Mouse (Mus musculus) hindbrain, embryonic 15.5 days (tissue): ENCODE data around the gene Dpf3. TPM values are rescaled to one million over a fixed set of nuclear protein-coding genes. Genes with fewer than 3 reads are reported as not detected.

Source experiments
- ATAC-seq: fragments of 200-750 bp; cut with Nextera tagmentation; 2 replicates; pipeline ENCODE4 v1.8.0; 2017; ENCODE audit warnings: low read depth, moderate number of reproducible peaks, moderate TSS enrichment; ENCODE audit not compliant: low FRiP score
- H3K27ac ChIP-seq: fragments of 300-500 bp; sonication (generic); replicated peaks from 2 replicates; pipeline ENCODE4 v1.5.1; 2015; ENCODE audit warnings: mild to moderate bottlenecking, inconsistent platforms
- H3K27me3 ChIP-seq: fragments of 300-500 bp; sonication (generic); 2 replicates; pipeline ENCODE4 v1.6.1; 2015; ENCODE audit warnings: control low read depth, inconsistent platforms
- H3K36me3 ChIP-seq: fragments of 300-500 bp; sonication (generic); 2 replicates; pipeline ENCODE4 v1.6.1; 2015; ENCODE audit warnings: control low read depth, inconsistent platforms
- H3K4me1 ChIP-seq: fragments of 300-500 bp; sonication (generic); replicated peaks from 2 replicates; pipeline ENCODE4 v1.6.1; 2015; ENCODE audit warnings: control low read depth, inconsistent platforms
- H3K4me2 ChIP-seq: fragments of 300-500 bp; sonication (generic); 2 replicates; pipeline ENCODE4 v1.6.1; 2015; ENCODE audit warnings: moderate library complexity, mild to moderate bottlenecking, inconsistent platforms
- H3K4me3 ChIP-seq: fragments of 300-500 bp; sonication (generic); 2 replicates; pipeline ENCODE4 v1.5.1; 2015; ENCODE audit warnings: mild to moderate bottlenecking, inconsistent platforms
- H3K9ac ChIP-seq: fragments of 300-500 bp; sonication (generic); 2 replicates; pipeline ENCODE4 v1.6.1; 2015; ENCODE audit warnings: inconsistent platforms
- H3K9me3 ChIP-seq: fragments of 300-500 bp; sonication (generic); 2 replicates; pipeline ENCODE4 v1.6.1; 2016; ENCODE audit warnings: control low read depth, inconsistent platforms
- WGBS: fragments of 180-500 bp; shearing (Covaris S2); methylation state at CpG from one replicate; pipeline ENCODE4 v1.1.7; 2015; 5-methylcytosine and 5-hydroxymethylcytosine counted together
- polyA plus RNA-seq: library from polyadenylated mRNA; unstranded; fragments of >200 nt; fragmentation: Nextera tagmentation; extraction: Ambion mirVana; gene quantifications from 2 replicates; pipeline ENCODE4 v1.2.1, GENCODE M21; 2015

The Dpf3 gene
- polyA plus RNA-seq, 1 experiment from 2014 or later = 22.7 TPM

DNA sequence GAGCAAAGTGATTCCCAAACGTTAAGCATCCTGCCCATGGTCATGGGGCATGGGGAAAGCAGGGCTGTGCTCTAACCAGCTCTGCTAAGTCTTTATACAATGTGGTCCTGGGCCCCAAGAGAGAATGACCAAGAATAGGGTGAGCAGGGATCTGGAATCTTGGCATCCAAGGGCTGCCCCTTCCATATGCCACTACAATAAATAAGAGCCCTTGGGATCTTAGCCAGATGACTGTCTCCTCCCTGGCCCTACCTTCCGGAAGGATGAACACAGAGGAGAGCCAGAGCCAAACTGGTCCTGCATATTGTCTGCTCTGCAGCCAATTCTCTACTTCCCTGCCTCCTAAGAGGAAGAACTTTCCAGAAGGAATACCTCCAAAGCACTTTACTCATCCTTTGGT is 238.9 kb downstream of the Dpf3 start:
- ATAC-seq = no peak
- Histone ChIP-seq H3K27me3 (no peaks in the 10 kb centered on the region), H3K4me3 (no peak overlapping the region), H3K9me3 (no peaks in the 10 kb centered on the region), H3K4me1 (no peaks in the 10 kb centered on the region), H3K27ac (no peak overlapping the region), H3K36me3 (no peaks in the 10 kb centered on the region), H3K4me2 (no peak overlapping the region), H3K9ac (no peak overlapping the region)
- WGBS = 65% methylated on average over 2 of the region's 2 CpGs

DNA sequence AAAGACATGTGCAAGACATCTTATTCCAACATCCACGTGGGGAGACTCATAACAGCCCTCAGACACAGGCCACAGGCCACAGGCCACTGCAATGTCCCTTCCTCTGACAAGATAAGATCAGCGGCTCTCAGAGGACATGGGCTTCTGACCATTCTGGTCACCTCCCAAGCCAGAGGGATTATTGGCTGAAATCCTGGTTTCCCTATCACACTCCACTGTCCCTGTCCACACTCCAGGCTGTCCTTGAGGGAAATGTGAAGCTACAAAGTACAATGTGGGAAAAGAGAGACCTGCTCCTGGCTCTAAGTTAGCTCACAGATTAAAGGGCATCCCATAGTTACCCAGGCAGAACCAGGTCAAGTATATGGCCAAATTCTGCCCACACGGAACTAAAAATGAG is 239.8 kb downstream of the Dpf3 start:
- Histone ChIP-seq H3K36me3 (no peaks in the 10 kb centered on the region), H3K9ac (no peak overlapping the region), H3K27ac (0 out of 2 replicates have a peak overlapping the region, but pooled peaks have one; percentile 15), H3K4me2 (no peak overlapping the region), H3K9me3 (no peaks in the 10 kb centered on the region), H3K4me1 (no peaks in the 10 kb centered on the region), H3K27me3 (no peaks in the 10 kb centered on the region), H3K4me3 (no peak overlapping the region)
- WGBS = 81% methylated on average over 3 of the region's 3 CpGs
- no peak for ATAC-seq

DNA sequence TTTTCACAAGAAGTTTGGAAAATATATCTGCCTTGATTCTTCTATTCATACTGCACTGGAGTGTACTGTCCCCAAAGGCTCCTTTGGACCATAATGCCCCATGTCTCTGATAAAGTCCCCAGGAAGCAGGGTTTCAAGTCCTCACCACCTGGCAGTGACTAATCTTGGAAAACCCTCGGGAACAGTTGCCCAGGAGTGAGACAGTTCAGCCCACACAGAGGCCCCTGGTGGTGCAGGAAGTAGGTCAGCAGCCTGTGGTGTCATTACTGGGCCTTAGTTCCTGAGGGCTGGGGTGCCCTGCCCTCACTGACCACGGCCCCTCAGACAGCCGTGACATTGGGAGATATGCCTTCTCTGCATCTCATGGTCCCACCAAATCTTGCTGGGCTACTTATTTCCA is 246.5 kb downstream of the Dpf3 start:
- H3K27ac ChIP-seq = no peak overlapping the region
- H3K4me1 ChIP-seq = peaks cover 10% of the 10 kb centered on the region
- H3K36me3 ChIP-seq = no peaks in the 10 kb centered on the region
- no peaks in the 10 kb centered on the region for H3K27me3 ChIP-seq
- no peak overlapping the region for H3K9ac ChIP-seq
- no peak for ATAC-seq
- no peak overlapping the region for H3K4me3 ChIP-seq
- H3K4me2 ChIP-seq = no peak overlapping the region
- 66% methylated on average over 3 of the region's 3 CpGs for WGBS
- no peaks in the 10 kb centered on the region for H3K9me3 ChIP-seq

DNA sequence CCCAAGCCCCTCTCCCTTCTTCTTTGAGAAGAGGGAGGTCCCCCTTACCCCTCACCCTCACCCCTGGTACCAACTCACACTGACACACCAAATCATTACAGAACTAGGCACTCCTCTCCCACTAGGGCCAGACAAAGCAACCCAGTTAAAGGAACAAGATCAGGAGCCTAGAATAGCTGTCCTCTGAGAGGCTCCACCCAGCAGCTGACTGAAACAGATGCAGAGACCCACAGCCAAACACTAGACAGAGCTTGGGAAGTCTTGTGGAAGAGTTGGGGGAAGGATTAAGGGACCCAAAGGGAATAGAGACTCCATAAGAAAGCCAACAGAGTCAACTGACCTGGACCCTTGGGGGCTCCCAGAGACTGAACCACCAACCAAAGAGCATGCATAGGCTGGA is 246.9 kb downstream of the Dpf3 start:
- Histone ChIP-seq H3K4me2 (no peak overlapping the region), H3K9me3 (no peaks in the 10 kb centered on the region), H3K9ac (no peak overlapping the region), H3K27me3 (no peaks in the 10 kb centered on the region), H3K27ac (no peak overlapping the region), H3K4me1 (peaks cover 10% of the 10 kb centered on the region), H3K4me3 (no peak overlapping the region), H3K36me3 (no peaks in the 10 kb centered on the region)
- no peak for ATAC-seq

DNA sequence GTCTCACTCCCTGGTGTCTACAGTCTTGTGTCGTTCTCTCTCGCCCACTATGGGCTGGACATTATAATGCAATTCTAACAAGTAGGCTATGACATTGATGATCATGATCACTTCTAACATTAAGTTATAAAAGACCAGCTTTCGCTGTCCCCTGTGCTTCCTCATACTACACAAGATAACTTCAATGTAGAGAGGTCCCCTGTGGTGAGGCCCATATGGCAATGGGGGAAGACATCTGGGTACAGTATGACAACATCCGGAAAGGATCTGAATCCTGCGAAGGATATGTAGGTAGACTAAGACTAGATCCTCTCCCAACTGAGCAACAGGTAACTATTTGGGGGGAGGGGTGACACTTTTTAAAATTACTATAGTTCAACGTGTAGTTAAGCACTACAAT is 251.7 kb downstream of the Dpf3 start:
- 93% methylated on average over 6 of the region's 6 CpGs for WGBS
- Histone ChIP-seq H3K4me3 (no peak overlapping the region), H3K9ac (no peak overlapping the region), H3K27me3 (no peaks in the 10 kb centered on the region), H3K9me3 (no peaks in the 10 kb centered on the region), H3K4me1 (peaks cover 5% of the 10 kb centered on the region), H3K4me2 (no peak overlapping the region), H3K27ac (no peak overlapping the region), H3K36me3 (no peaks in the 10 kb centered on the region)
- ATAC-seq = no peak

DNA sequence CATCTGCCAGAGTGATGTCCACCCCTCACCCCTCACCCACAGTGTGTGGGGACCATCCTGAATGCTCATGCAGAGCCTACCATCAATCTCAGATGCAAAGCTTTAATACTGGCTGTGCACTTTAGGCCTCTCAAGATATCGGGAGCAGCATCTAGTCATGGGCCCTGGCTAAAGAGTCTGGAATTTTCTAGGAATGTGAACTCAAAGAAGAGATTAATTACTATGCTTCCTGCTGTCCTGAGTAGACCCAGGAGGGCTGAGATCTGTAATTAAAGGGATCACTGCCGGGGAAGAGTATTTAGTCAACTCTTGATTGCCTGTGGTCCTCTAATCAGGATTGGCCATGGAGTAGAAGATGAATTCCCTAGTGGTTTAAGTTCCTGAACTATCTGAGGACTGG is 252.5 kb downstream of the Dpf3 start:
- no peaks in the 10 kb centered on the region for H3K27me3 ChIP-seq
- H3K4me2 ChIP-seq = no peak overlapping the region
- ATAC-seq = no peak
- no peaks in the 10 kb centered on the region for H3K9me3 ChIP-seq
- H3K36me3 ChIP-seq = no peaks in the 10 kb centered on the region
- peaks cover 5% of the 10 kb centered on the region for H3K4me1 ChIP-seq
- 64% methylated on average over 2 of the region's 2 CpGs for WGBS
- no peak overlapping the region for H3K9ac ChIP-seq
- H3K27ac ChIP-seq = no peak overlapping the region
- H3K4me3 ChIP-seq = no peak overlapping the region

DNA sequence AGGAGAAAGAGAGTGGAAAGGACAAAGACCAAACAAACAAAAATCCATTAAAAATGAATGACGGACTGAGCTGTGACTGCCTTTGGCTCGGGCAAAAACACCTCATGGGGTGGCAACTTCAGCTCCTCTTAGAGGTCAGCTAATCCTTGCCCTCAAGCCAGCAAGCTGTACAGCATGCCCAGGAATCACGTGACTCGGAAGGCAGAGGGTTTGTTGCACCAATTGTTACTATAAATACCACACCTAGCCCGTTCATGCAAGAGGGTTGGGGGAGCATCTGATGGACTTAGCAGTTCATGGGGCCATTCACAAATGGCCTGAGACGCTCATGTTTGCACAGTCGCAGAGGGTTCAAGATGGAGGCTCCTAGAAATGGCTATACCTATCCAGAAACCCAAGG is 253.9 kb downstream of the Dpf3 start:
- Histone ChIP-seq H3K4me2 (no peak overlapping the region), H3K27me3 (no peaks in the 10 kb centered on the region), H3K4me3 (no peak overlapping the region), H3K36me3 (no peaks in the 10 kb centered on the region), H3K27ac (no peak overlapping the region), H3K4me1 (peaks cover 5% of the 10 kb centered on the region), H3K9ac (no peak overlapping the region), H3K9me3 (no peaks in the 10 kb centered on the region)
- WGBS = 37% methylated on average over 7 of the region's 7 CpGs
- no peak for ATAC-seq

DNA sequence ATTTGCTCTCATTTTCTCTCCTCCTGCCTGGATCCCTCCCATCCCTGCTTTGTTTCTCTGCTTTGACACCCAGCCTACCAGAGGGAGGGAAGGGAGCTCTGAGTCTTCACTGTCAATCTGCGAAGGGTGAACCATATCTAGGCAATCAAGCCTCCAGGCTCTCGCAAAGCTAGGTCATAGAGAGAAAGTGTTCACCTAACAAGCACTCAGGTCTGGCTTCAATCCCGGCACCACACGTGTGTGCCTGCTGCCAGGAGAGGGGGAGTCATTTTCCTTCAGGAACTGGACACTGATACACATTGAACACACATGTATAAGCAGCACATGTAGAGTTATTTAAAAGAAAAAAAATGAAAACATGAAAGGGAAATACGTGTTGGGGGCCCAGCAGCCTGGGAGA is 254.6 kb downstream of the Dpf3 start:
- no peaks in the 10 kb centered on the region for H3K27me3 ChIP-seq
- H3K9me3 ChIP-seq = no peaks in the 10 kb centered on the region
- 60% methylated on average over 5 of the region's 5 CpGs for WGBS
- H3K4me3 ChIP-seq = no peak overlapping the region
- H3K36me3 ChIP-seq = no peaks in the 10 kb centered on the region
- ATAC-seq = no peak
- no peak overlapping the region for H3K4me2 ChIP-seq
- H3K4me1 ChIP-seq = peaks cover 5% of the 10 kb centered on the region
- H3K27ac ChIP-seq = no peak overlapping the region
- no peak overlapping the region for H3K9ac ChIP-seq

DNA sequence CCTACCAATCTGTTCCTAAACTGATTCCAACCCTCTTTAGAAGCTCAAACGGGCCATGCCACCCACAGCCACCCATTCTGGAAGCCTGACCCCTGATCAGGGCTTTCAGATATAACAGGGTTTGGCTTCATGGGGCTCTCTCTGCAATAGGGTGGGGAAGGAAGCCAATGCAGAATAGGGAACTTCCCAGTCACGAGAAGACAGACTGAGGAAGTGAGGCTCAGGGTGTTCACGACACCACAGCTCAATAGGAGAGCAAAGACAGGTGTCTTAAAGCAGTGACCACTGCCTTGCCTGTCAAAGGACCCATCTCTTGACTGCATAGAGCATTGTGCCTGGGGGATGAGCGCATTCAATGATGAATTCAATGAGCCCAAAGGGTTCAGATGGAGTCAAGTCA is 256.3 kb downstream of the Dpf3 start:
- H3K4me3 ChIP-seq = no peak overlapping the region
- no peak overlapping the region for H3K9ac ChIP-seq
- no peaks in the 10 kb centered on the region for H3K27me3 ChIP-seq
- H3K27ac ChIP-seq = no peak overlapping the region
- peaks cover 5% of the 10 kb centered on the region for H3K4me1 ChIP-seq
- no peaks in the 10 kb centered on the region for H3K36me3 ChIP-seq
- H3K9me3 ChIP-seq = no peaks in the 10 kb centered on the region
- ATAC-seq = no peak
- 94% methylated on average over 4 of the region's 4 CpGs for WGBS
- H3K4me2 ChIP-seq = no peak overlapping the region

DNA sequence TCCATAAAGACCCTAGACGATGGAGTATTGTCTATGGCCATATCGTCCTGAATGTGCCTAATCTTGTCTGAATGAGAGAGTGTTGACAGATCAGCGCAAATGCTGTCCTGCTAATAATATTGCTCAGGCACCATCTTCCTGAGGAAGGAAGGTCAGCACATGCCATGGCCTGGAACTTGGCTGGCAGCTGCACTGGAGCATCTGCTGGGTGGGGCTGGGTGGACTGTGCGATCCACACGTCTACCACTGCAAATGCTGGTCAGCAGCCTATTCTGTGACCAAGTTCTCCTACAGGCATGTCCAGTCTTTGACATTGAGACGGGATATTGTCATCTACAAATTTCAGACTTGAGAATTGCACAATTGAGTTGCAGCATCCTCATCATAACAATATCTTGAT is 257.8 kb downstream of the Dpf3 start:
- H3K4me3 ChIP-seq = no peak overlapping the region
- 88% methylated on average over 6 of the region's 6 CpGs for WGBS

DNA sequence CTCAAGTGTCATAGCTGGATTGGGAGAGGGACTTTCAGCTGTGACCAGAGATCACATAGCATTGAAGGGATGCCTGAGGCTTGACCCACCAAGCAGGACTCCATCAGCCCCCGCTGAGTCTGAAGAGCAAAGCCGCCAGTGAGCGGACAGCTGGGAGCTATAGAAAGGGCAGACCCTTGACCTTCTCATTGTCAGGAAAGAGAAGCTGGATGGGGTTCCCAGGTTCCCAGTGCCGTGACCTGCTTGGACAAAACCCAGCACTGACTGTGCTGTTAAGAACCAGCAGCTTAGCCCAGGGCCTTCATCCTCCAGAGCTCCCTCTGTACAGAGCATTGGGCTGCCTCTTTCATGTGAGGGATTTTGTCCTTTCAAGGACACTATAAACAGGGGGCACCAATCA is 260.5 kb downstream of the Dpf3 start:
- H3K9ac ChIP-seq = no peak overlapping the region
- no peaks in the 10 kb centered on the region for H3K9me3 ChIP-seq
- H3K27ac ChIP-seq = no peak overlapping the region
- H3K36me3 ChIP-seq = no peaks in the 10 kb centered on the region
- no peak for ATAC-seq
- H3K4me1 ChIP-seq = no peaks in the 10 kb centered on the region
- 38% methylated on average over 4 of the region's 4 CpGs for WGBS
- no peaks in the 10 kb centered on the region for H3K27me3 ChIP-seq
- H3K4me3 ChIP-seq = no peak overlapping the region
- H3K4me2 ChIP-seq = no peak overlapping the region

More for the DNA sequence above, 257.8 kb downstream of the Dpf3 start:
- H3K9ac ChIP-seq = no peak overlapping the region
- H3K4me2 ChIP-seq = no peak overlapping the region
- no peaks in the 10 kb centered on the region for H3K27me3 ChIP-seq
- H3K27ac ChIP-seq = no peak overlapping the region
- H3K36me3 ChIP-seq = no peaks in the 10 kb centered on the region
- no peaks in the 10 kb centered on the region for H3K9me3 ChIP-seq
- ATAC-seq = no peak
- peaks cover 5% of the 10 kb centered on the region for H3K4me1 ChIP-seq

DNA sequence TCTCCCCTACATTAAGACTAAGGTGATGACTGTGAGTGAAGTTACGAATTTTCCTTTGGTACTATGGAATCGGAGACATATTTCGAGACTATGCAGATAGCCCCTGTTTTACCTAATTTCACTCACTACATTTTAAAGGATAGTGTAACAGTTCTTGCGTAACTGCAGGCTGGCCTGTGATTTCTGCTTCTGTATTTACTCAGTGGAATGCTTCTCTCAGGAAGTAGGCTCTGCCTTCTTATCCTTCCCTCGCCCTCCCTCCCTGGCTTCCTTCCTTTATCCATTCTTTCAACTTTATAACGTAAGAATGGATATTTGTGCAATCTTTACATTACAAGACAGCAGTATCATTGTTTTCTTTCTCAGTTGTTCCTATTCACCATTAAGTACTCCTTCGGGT is 266.6 kb downstream of the Dpf3 start:
- Histone ChIP-seq H3K9ac (no peak overlapping the region), H3K4me2 (no peak overlapping the region), H3K4me3 (no peak overlapping the region), H3K36me3 (no peaks in the 10 kb centered on the region), H3K9me3 (no peaks in the 10 kb centered on the region), H3K27me3 (no peaks in the 10 kb centered on the region), H3K27ac (no peak overlapping the region), H3K4me1 (no peaks in the 10 kb centered on the region)
- ATAC-seq = no peak
- 89% methylated on average over 7 of the region's 7 CpGs for WGBS

DNA sequence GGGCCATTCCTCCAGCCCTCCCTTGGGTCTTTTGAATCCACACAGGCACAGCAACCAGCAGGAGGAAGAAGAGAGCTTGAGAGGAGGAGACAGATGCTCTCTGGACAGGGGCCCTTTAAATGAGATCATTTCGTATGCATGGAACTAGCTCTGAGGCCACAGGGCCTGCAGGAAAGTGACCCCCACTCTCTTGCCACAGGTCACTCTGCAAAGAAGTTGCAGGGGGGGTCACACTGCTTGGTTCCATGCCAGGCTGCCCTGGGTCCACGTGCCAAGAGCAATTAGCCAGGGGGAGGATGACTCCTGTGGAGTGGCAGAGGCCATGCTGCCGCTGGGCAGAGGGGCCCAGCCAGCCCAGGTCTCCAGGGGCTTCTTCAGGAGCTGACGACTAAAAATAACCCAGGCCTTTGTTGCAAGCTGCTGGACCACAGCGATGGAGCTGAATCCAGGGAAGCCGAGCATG is 273.6 kb downstream of the Dpf3 start:
- Histone ChIP-seq H3K27me3 (no peaks in the 10 kb centered on the region), H3K4me3 (no peak overlapping the region), H3K9ac (no peak overlapping the region), H3K4me1 (peaks cover 25% of the 10 kb centered on the region), H3K9me3 (no peaks in the 10 kb centered on the region), H3K4me2 (no peak overlapping the region), H3K36me3 (no peaks in the 10 kb centered on the region), H3K27ac (0 out of 2 replicates have a peak overlapping the region, but pooled peaks have one; percentile 1)
- peak; percentile 73 for ATAC-seq
- WGBS = 10% methylated on average over 6 of the region's 6 CpGs
